Mouse (Mus musculus): Measurements from ENCODE around the gene Tprkb.

GRCm38 (mm10) chr6:85957581-85957980 lies 45.9 kb downstream of the Tprkb start:
- no peak for TF ChIP-seq CTCF (IDR thresholded peaks at IDR 0.05; ENCODE audit: low read depth)
- no peak for TF ChIP-seq EP300 (IDR thresholded peaks at IDR 0.05; ENCODE audit: low read depth)

Measured in liver, postnatal 0 days (tissue).